Mouse (Mus musculus) urinary bladder, postnatal 25 days (tissue): ENCODE measurements around the gene Ttc7b.

ENCODE experiments used
- DNase-seq: peaks from one replicate; pipeline ENCODE4 v3.0.0; 2022; ENCODE audit warnings: low spot score

Ttc7b gene

GRCm38 (mm10) chr12:100330234-100330633 is 190.4 kb downstream of the Ttc7b start:
- DNase-seq = no peak

GRCm38 (mm10) chr12:100328998-100329397 is 191.6 kb downstream of the Ttc7b start:
- no peak for DNase-seq

GRCm38 (mm10) chr12:100328557-100328956 is 192.1 kb downstream of the Ttc7b start:
- no peak for DNase-seq

- DNase-seq = no peak
These were observed 193.9 kb downstream of the Ttc7b start for GRCm38 (mm10) chr12:100326732-100327131.

GRCm38 (mm10) chr12:100325618-100326017 is 195.0 kb downstream of the Ttc7b start:
- no peak for DNase-seq

- no peak for DNase-seq
These were observed 195.4 kb downstream of the Ttc7b start for GRCm38 (mm10) chr12:100325212-100325611.

- no peak for DNase-seq
These were observed 197.0 kb downstream of the Ttc7b start for GRCm38 (mm10) chr12:100323641-100324040.

- no peak for DNase-seq
These were observed 198.4 kb downstream of the Ttc7b start for GRCm38 (mm10) chr12:100322225-100322624.

GRCm38 (mm10) chr12:100321545-100321944 is 199.1 kb downstream of the Ttc7b start:
- DNase-seq = no peak

- DNase-seq = no peak
These were observed 200.9 kb downstream of the Ttc7b start for GRCm38 (mm10) chr12:100319746-100320145.

- no peak for DNase-seq
These were observed 202.7 kb downstream of the Ttc7b start for GRCm38 (mm10) chr12:100317936-100318335.

- no peak for DNase-seq
These were observed 204.5 kb downstream of the Ttc7b start for GRCm38 (mm10) chr12:100316094-100316493.

- DNase-seq = no peak
These were observed 205.3 kb downstream of the Ttc7b start for GRCm38 (mm10) chr12:100315119-100315885.

GRCm38 (mm10) chr12:100313785-100314375 is 206.7 kb downstream of the Ttc7b start:
- DNase-seq = no peak

- no peak for DNase-seq
These were observed 207.4 kb downstream of the Ttc7b start for GRCm38 (mm10) chr12:100313209-100313608.

GRCm38 (mm10) chr12:100310471-100311392 is 209.9 kb downstream of the Ttc7b start:
- no peak for DNase-seq

- no peak for DNase-seq
These were observed 211.4 kb downstream of the Ttc7b start for GRCm38 (mm10) chr12:100309201-100309600.

- DNase-seq = no peak
These were observed 212.9 kb downstream of the Ttc7b start for GRCm38 (mm10) chr12:100307501-100308260.

GRCm38 (mm10) chr12:100306336-100306735 is 214.3 kb downstream of the Ttc7b start:
- DNase-seq = no peak

GRCm38 (mm10) chr12:100305051-100305673 is 215.5 kb downstream of the Ttc7b start:
- DNase-seq = no peak

- DNase-seq = no peak
These were observed 216.3 kb downstream of the Ttc7b start for GRCm38 (mm10) chr12:100304280-100304679.
